Mouse (Mus musculus) intestine, embryonic 14.5 days (tissue): ENCODE results near the gene Nedd4. TPM values are rescaled to one million over a fixed set of nuclear protein-coding genes. Genes with fewer than 3 reads are reported as not detected.
"Not testable (repeated sequence)": the region's sequence is repeated elsewhere in the genome, so short reads cannot be mapped to it uniquely, and the experiment has no call there.

ENCODE experiments used
- ATAC-seq: fragments of 200-750 bp; cut with Nextera tagmentation; replicated peaks from 2 replicates; pipeline ENCODE4 v1.8.0; 2017; ENCODE audit warnings: low read depth, moderate number of reproducible peaks, moderate TSS enrichment, moderate library complexity; ENCODE audit not compliant: low FRiP score, low TSS enrichment
- DNase-seq: peaks from one replicate; pipeline ENCODE4 v3.0.0-alpha.2; 2018; ENCODE audit warnings: low spot score
- H3K27ac ChIP-seq: fragments of 300-500 bp; sonication (generic); 2 replicates; pipeline ENCODE4 v1.5.1; 2014; ENCODE audit warnings: low read depth, mild to moderate bottlenecking, control low read depth
- H3K27me3 ChIP-seq: fragments of 300-500 bp; sonication (generic); replicated peaks from 2 replicates; pipeline ENCODE4 v1.6.1; 2014; ENCODE audit warnings: low read length, control low read depth; ENCODE audit not compliant: control insufficient read depth, insufficient read depth
- H3K36me3 ChIP-seq: fragments of 300-500 bp; sonication (generic); 2 replicates; pipeline ENCODE4 v1.6.1; 2014; ENCODE audit warnings: low read length, control low read depth; ENCODE audit not compliant: control insufficient read depth, insufficient read depth
- H3K4me1 ChIP-seq: fragments of 300-500 bp; sonication (generic); replicated peaks from 2 replicates; pipeline ENCODE4 v1.6.1; 2014; ENCODE audit warnings: low read length, control low read depth, mixed read lengths; ENCODE audit not compliant: control insufficient read depth, insufficient read depth
- H3K4me2 ChIP-seq: fragments of 300-500 bp; sonication (generic); 2 replicates; pipeline ENCODE4 v1.6.1; 2014; ENCODE audit warnings: low read length
- H3K4me3 ChIP-seq: fragments of 300-500 bp; sonication (generic); 2 replicates; pipeline ENCODE4 v1.5.1; 2014; ENCODE audit warnings: low read depth, low read length, control low read depth, mixed read lengths
- H3K9ac ChIP-seq: fragments of 300-500 bp; sonication (generic); 2 replicates; pipeline ENCODE4 v1.6.1; 2014; ENCODE audit warnings: mild to moderate bottlenecking, low read length
- H3K9me3 ChIP-seq: fragments of 300-500 bp; sonication (generic); 2 replicates; pipeline ENCODE4 v1.6.1; 2016; ENCODE audit warnings: low read length, control low read depth; ENCODE audit not compliant: control insufficient read depth
- WGBS: fragments of 180-500 bp; shearing (Covaris S2); extraction: QIAGEN DNeasy Blood & Tissue Kit; methylation state at CpG from one replicate; pipeline ENCODE4 v1.1.7; 2014; 5-methylcytosine and 5-hydroxymethylcytosine counted together
- polyA plus RNA-seq: library from polyadenylated mRNA; unstranded; fragments of >200 nt; fragmentation: Nextera tagmentation; extraction: Ambion mirVana; gene quantifications from 2 replicates; pipeline ENCODE4 v1.2.1, GENCODE M21; 2014

The Nedd4 gene
- polyA plus RNA-seq, 1 experiment from 2014 or later = 671 TPM

- H3K9me3 ChIP-seq = no peaks in the 10 kb centered on the region
- DNase-seq (no peak), ATAC-seq (no peak)
- no peaks in the 10 kb centered on the region for H3K27me3 ChIP-seq
- peaks cover 35% of the 10 kb centered on the region for H3K4me1 ChIP-seq
- H3K4me2 ChIP-seq = peak overlapping the region; percentile 88
- H3K9ac ChIP-seq = no peak overlapping the region
- H3K4me3 ChIP-seq = peak overlapping the region; percentile 96
- peaks cover 60% of the 10 kb centered on the region for H3K36me3 ChIP-seq
- 44% methylated on average over 7 of the region's 7 CpGs for WGBS
- H3K27ac ChIP-seq = no peak overlapping the region; the same call in 1 of the 2 replicates
Observed at GRCm38 (mm10) chr9:72665517-72665916, 3.4 kb downstream of the Nedd4 start.

GRCm38 (mm10) chr9:72666352-72667021 lies 4.3 kb downstream of the Nedd4 start:
- not testable (repeated sequence) for H3K9me3 ChIP-seq, H3K9ac ChIP-seq, H3K27me3 ChIP-seq, H3K4me2 ChIP-seq, H3K4me3 ChIP-seq, ATAC-seq, DNase-seq, H3K27ac ChIP-seq
- peaks cover 31% of the 10 kb centered on the region for H3K4me1 ChIP-seq
- 83% methylated on average over 6 of the region's 8 CpGs for WGBS
- peaks cover 67% of the 10 kb centered on the region for H3K36me3 ChIP-seq

- no peaks in the 10 kb centered on the region for H3K27me3 ChIP-seq
- no peak for DNase-seq
- ATAC-seq = no peak
- H3K27ac ChIP-seq = no peak overlapping the region
- peaks cover 74% of the 10 kb centered on the region for H3K36me3 ChIP-seq
- no peak overlapping the region for H3K9ac ChIP-seq
- 68% methylated on average over 3 of the region's 3 CpGs for whole genome bisulfite sequencing
- H3K4me3 ChIP-seq = no peak overlapping the region
- no peak overlapping the region for H3K4me2 ChIP-seq
- H3K4me1 ChIP-seq = peaks cover 31% of the 10 kb centered on the region
- no peaks in the 10 kb centered on the region for H3K9me3 ChIP-seq
Observed at GRCm38 (mm10) chr9:72667126-72667525, 5.0 kb downstream of the Nedd4 start.

- no peak overlapping the region for H3K27ac ChIP-seq
- H3K9me3 ChIP-seq = no peaks in the 10 kb centered on the region
- H3K27me3 ChIP-seq = no peaks in the 10 kb centered on the region
- ATAC-seq (no peak), DNase-seq (no peak)
- no peak overlapping the region for H3K4me3 ChIP-seq
- H3K4me2 ChIP-seq = no peak overlapping the region
- 81% methylated on average over 7 of the region's 7 CpGs for WGBS
- H3K4me1 ChIP-seq = peaks cover 25% of the 10 kb centered on the region
- no peak overlapping the region for H3K9ac ChIP-seq
- peaks cover 89% of the 10 kb centered on the region for H3K36me3 ChIP-seq
Observed at GRCm38 (mm10) chr9:72669383-72669782, 7.2 kb downstream of the Nedd4 start.

GRCm38 (mm10) chr9:72672361-72672760 lies 10.2 kb downstream of the Nedd4 start:
- DNase-seq = peak; percentile 94
- WGBS = 24% methylated on average over 2 of the region's 2 CpGs
- no peak for ATAC-seq

GRCm38 (mm10) chr9:72674957-72675744 lies 13.0 kb downstream of the Nedd4 start:
- Histone ChIP-seq H3K9me3 (no peaks in the 10 kb centered on the region), H3K4me2 (no peak overlapping the region), H3K36me3 (peaks cover 90% of the 10 kb centered on the region), H3K27ac (no peak overlapping the region), H3K4me1 (no peaks in the 10 kb centered on the region; the same call in 1 of the 2 replicates), H3K9ac (no peak overlapping the region), H3K4me3 (no peak overlapping the region), H3K27me3 (no peaks in the 10 kb centered on the region)
- DNase-seq = peak; percentile 51
- WGBS = 93% methylated on average over 6 of the region's 6 CpGs
- ATAC-seq = no peak

More at GRCm38 (mm10) chr9:72672361-72672760, 10.2 kb downstream of the Nedd4 start:
- no peak overlapping the region for H3K9ac ChIP-seq
- peaks cover 6% of the 10 kb centered on the region; the same call in 1 of the 2 replicates for H3K4me1 ChIP-seq
- no peak overlapping the region for H3K4me3 ChIP-seq
- peaks cover 92% of the 10 kb centered on the region for H3K36me3 ChIP-seq
- no peaks in the 10 kb centered on the region for H3K27me3 ChIP-seq
- H3K4me2 ChIP-seq = no peak overlapping the region
- H3K27ac ChIP-seq = no peak overlapping the region
- no peaks in the 10 kb centered on the region for H3K9me3 ChIP-seq

GRCm38 (mm10) chr9:72675745-72676200 lies 13.6 kb downstream of the Nedd4 start:
- Histone ChIP-seq H3K4me3 (no peak overlapping the region), H3K36me3 (peaks cover 89% of the 10 kb centered on the region), H3K27ac (no peak overlapping the region), H3K4me1 (no peaks in the 10 kb centered on the region), H3K27me3 (no peaks in the 10 kb centered on the region), H3K9ac (no peak overlapping the region), H3K4me2 (no peak overlapping the region), H3K9me3 (no peaks in the 10 kb centered on the region)
- no peak for ATAC-seq
- WGBS = 81% methylated on average over 3 of the region's 3 CpGs
- no peak for DNase-seq

GRCm38 (mm10) chr9:72677659-72678058 lies 15.5 kb downstream of the Nedd4 start:
- Histone ChIP-seq H3K4me1 (no peaks in the 10 kb centered on the region), H3K36me3 (peaks cover 90% of the 10 kb centered on the region)
- ATAC-seq = no peak

More at GRCm38 (mm10) chr9:72677659-72678058, 15.5 kb downstream of the Nedd4 start:
- H3K27ac ChIP-seq = no peak overlapping the region
- H3K9ac ChIP-seq = no peak overlapping the region
- no peak overlapping the region for H3K4me2 ChIP-seq
- H3K4me3 ChIP-seq = no peak overlapping the region
- no peaks in the 10 kb centered on the region for H3K27me3 ChIP-seq
- WGBS = 93% methylated on average over 5 of the region's 5 CpGs
- peak; percentile 31 for DNase-seq
- H3K9me3 ChIP-seq = no peaks in the 10 kb centered on the region
